Mouse (Mus musculus): Measurements from ENCODE around the gene B3galt6.

Gene B3galt6

GRCm38 (mm10) chr4:155991211-155991907 is 1.1 kb downstream of the B3galt6 start:
- no peak for DNase-seq (ENCODE audit: low spot score in 2 of 2)

GRCm38 (mm10) chr4:155983788-155984187 is 8.7 kb downstream of the B3galt6 start:
- DNase-seq (ENCODE audit: low spot score in 2 of 2), result no peak

DNA sequence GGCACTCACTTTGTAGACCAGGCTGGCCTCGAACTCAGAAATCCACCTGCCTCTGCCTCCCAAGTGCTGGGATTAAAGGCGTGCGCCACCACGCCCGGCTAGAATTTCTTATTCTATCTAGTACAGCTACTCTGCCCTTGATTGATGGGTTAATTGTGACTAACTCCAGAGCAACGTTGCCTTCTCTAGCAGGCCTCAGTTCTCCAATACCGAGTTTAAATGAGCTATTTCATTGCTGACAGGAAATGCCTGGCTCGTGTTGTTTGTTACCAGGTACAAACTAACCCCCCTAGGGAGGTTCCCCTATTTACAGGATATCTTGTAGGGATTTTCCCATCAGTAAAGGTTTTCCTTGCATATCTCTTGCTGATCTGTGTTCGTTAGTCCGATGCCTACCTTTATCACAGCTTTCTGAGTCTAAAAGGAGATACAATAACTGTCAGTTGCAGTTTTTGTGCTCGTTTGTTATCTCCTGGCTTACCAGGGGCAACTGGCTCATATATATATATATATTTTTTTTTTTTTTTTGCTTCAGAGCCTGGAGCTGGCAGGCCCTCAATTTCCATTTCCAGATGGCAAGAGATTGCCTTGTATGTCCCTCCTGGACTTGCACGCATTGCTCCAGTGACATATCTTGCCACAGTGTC is 10.9 kb downstream of the B3galt6 start:
- no peak for DNase-seq (ENCODE audit: low spot score in 2 of 2)

DNA sequence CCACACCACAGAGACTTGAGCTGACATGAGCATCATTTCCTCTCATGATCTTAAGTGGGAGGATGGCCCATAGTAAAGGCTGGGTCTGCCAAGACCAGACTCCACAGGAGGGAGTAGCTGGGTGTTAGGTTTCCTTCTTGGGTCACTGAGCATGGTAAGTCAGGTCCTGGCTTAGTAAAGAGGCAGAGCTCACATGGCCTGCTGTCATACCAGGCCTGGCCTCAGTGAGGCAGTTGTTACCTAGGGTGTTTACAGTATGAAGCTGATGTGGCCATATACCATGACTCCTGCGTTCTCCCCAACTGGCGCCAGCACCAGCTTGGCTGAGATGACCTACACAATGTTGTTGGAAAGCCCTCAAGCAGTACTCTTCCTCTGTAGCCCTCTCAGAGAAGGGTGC is 19.2 kb downstream of the B3galt6 start:
- no peak for DNase-seq (ENCODE audit: low spot score in 2 of 2)

DNA sequence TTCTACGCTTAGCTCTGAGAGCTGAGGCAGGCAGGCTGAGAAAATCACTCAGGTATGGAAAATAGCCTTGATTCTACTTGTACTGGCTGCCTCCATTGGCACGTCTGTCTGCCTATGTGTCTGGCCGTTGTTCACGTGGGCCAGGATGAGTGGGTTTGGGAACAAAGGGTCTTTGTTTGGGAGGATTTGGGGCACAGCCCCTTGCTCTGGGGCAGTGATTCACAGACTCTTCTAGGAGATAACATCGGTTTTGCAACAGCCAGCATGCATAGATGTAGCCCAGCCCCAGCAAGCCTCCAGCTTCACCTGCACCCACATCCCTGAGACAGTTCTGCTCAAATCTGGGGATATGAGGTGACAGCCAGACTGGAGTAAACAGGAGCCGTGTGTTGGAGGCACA is 19.8 kb downstream of the B3galt6 start:
- no peak for DNase-seq (ENCODE audit: low spot score in 2 of 2)

- DNase-seq (ENCODE audit: low spot score in 2 of 2), result no peak
Observed at GRCm38 (mm10) chr4:155970286-155970685, 22.2 kb downstream of the B3galt6 start.

DNA sequence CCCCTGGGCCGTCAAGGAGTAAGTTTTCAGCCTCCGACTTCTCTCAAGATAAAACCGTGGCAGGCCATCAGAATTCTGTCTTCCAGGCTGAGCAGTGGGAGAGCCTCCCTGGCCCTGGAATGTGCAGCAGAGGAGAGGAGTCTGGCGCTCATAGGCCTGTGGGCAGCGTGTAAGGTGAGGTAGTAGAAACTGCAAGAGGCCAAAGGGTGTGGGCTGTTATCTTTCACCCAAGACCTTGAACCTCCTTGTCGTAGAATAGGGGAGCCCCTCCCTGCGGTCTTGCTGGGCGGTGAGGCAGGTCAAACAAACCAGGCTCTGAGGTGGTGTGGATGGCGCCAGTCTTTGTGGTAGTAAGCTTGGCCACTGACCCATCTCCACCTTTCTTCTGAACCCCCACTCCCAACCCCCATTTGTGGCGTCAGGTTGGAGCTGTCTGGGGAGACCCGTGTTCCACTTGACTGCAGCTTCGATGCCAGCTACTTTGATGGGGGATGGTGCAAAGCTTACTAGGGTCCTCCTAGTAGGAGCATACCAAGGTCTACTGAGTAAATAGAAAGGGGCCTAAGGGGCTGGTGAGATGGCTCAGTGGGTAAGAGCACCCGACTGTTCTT is 23.3 kb downstream of the B3galt6 start:
- no peak for DNase-seq (ENCODE audit: low spot score in 2 of 2)

DNA sequence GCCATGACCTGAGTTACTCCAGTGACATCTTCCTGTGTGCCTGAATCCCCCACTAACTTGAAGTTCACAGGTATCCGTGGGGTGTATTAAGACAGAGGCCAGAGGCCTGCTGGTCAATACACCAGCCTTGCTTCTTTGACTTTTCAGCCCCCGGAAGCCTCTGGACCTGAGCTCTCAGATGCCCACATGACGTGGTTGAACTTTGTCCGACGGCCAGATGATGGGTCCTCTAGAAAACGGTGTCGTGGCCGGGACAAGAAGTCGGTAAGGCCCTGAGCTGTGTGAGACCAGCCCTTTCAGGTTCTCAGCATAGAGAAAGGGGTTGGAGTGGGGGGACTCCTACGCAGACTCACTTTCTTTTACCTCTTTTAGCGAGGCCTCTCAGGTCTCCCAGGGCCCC is 28.1 kb downstream of the B3galt6 start:
- DNase-seq (ENCODE audit: low spot score in 2 of 2), result no peak

- no peak for DNase-seq (ENCODE audit: low spot score in 2 of 2)
Observed at GRCm38 (mm10) chr4:155963106-155963505, 29.3 kb downstream of the B3galt6 start.

- DNase-seq (ENCODE audit: low spot score in 2 of 2), result peak in 1 of 2 experiments; percentile 17
Observed at GRCm38 (mm10) chr4:155962167-155962971, 30.1 kb downstream of the B3galt6 start, which contains the start of gene C1qtnf12. Gene C1qtnf12 (plus strand): TSS chr4:155962318.

GRCm38 (mm10) chr4:155959275-155959674 is 33.2 kb downstream of the B3galt6 start:
- DNase-seq (ENCODE audit: low spot score in 2 of 2), result peak; percentile 47 to 68

- no peak for DNase-seq (ENCODE audit: low spot score in 2 of 2)
Observed at GRCm38 (mm10) chr4:155955491-155955890, 37.0 kb downstream of the B3galt6 start.

GRCm38 (mm10) chr4:155947094-155947493 is 45.4 kb downstream of the B3galt6 start:
- DNase-seq (ENCODE audit: low spot score in 2 of 2), result no peak

DNA sequence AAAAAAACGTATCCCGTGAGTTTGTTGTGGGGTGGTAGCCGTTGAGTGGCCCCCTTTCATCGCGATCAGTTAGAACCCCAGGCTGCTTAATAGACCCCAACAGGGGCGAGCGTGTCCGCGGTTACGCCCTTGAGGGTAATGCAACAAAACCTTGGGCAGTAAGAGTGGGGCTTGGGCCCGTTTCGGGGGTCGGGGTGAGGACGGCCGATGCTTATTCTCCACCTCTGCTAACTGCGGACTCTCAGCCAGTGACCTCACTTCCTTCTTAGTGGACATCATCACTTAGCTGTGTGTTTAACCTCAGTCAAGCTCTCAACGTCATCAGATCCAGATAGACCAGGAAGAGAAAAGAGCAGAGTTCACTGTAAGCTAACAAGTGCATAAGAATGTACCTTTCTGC is 48.2 kb downstream of the B3galt6 start:
- no peak for DNase-seq (ENCODE audit: low spot score in 2 of 2)

- peak; percentile 96 to 98 for DNase-seq (ENCODE audit: low spot score in 2 of 2)
Observed at GRCm38 (mm10) chr4:155943534-155944249, 48.8 kb downstream of the B3galt6 start, which contains the start of gene Ube2j2. Gene Ube2j2 (plus strand): TSS chr4:155943831.

DNA sequence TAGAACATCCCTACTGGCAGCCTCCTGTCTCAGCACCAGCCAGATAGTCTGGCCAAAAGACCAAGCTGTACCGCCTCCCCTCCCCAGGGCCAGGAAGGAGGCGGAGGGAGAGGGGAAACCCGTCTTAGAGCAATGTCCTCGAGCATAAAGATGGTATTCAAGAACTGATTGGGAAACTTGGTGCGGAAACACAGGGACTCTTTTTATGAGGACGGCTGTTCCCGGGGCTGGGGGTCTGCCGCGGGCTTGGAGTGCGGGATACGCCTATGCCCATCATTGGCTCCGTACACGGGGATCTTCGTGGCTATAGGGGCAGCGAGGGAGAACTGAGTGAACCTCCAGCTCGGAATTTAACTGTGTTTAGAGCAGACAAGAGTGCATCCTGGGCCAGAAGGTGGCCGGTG is 49.4 kb downstream of the B3galt6 start:
- peak in 1 of 2 experiments; percentile 11 for DNase-seq (ENCODE audit: low spot score in 2 of 2)
